Mouse (Mus musculus): ENCODE results near the gene Polr2g. TPM values are rescaled to one million over a fixed set of nuclear protein-coding genes. Genes with fewer than 3 reads are reported as not detected.

The Polr2g gene
- total RNA-seq, 2 experiments from 2014 or later: 20.1 to 21.5 TPM

DNA sequence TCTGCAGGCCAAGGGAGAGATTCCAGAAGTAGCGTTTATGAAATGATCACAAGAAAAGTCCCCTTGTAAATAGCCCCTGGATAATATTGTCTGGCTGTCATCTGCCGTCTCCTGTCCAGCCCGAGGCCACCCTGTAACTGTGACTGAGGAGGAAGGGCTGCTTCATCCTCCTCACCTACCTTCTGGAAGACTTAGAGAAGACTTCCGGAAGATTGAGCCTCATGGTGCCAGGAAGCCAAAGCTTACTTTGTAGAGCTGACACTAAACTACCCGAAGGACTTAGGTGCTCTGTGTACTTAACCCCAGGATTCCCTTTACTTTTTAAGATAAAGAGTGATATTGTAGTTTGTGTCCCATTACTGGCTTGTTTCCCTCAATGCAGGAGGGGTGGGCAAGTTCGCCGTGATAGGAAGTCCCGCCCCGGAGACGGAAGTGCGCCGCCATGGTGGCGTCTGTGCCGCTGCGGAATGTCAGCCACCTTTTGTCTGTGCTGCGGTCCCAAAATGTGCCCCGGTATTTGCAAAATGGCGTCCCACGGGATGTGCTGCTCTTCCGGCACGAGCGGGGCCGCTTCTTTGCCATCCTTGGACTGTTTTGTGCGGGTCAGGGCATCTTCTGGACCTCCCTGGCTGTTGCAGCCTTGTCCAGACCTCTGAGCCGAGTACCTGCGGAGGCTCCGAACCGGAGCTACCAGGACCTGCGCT, 27.7 kb downstream of the Polr2g start, which contains the start of gene Tmem223:
Gene Tmem223, plus strand, starts transcription at position 430 of the 704 bp plus-strand sequence.
- peak; percentile 65 for ATAC-seq (replicated peaks; ENCODE audit: low FRiP score, poor library complexity, severe bottlenecking)

DNA sequence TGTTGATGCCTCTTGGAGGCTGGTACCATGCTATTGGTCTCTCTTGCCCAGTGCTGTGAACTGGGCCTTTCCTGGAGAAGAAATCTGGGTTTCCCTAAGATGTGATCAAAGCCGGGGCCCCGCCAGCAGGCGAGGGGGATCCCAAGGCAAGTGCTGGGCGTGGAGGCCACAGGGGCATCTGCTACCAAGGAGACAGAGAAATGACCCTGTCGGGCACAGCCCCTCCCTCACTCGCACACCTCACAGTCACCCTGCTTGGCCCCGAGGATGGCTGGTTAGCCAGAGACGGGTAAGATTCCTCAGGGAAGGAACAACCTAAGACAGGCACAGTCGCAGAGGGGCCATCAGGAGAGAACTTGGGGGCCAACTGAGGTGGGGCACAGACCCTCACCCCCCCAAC, 32.8 kb downstream of the Polr2g start:
- ATAC-seq (replicated peaks; ENCODE audit: low FRiP score, poor library complexity, severe bottlenecking): no peak

DNA sequence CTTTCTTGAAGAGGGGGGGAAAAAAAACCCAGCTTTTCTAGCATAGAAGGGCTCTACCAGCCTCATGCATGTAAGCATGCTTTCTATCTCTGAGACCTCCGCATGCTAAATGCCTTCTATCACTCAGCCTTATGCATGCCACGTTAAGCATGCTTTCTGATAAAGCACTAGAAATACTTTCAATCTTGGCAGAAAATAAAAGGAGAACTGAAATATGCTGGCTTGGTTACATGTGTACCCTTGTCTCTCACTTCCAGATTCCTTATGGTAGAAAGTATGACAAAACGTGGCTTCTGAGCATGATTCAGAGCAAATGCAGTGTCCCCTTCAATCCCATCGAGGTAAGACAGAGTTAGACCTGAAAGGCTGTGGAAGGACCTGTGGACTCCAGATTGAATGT, 35.1 kb downstream of the Polr2g start:
- no peak for ATAC-seq (replicated peaks; ENCODE audit: low FRiP score, poor library complexity, severe bottlenecking)

DNA sequence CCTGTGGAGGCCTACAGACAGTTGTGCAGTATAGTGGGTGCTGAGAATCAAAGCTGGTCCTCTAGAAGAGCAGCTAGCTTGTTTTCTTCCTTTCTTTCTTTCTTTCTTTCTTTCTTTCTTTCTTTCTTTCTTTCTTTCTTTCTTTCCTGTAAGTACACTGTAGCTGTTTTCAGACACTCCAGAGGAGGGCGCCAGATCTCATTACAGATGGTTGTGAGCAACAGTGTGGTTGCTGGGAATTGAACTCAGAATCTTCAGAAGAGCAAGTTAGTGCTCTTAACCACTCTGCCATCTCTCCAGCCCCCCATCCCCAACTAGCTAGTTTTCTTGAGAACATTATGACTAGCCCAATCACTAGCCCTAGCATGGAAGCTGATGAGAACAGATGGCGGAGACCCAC, 37.6 kb downstream of the Polr2g start:
- ATAC-seq (replicated peaks; ENCODE audit: low FRiP score, poor library complexity, severe bottlenecking): no peak

DNA sequence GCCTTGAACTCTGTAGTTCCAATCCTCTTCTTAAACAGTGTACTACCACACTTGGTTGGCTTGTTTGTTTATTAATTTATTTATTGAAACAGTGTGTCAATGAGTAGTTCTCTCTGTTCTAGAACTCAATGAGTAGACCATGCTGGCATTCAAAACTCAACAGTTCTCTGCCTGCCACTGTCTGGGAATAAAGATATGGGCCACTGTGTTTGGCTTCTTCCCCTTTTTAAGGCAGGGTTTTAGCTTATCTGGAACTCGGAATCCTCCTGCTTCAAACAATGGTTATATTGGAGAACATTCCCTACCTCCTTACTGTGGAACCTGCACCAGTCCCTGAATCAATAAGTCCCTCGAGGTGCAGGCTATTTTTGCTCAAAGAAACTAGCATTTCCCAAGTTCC, 39.5 kb downstream of the Polr2g start:
- ATAC-seq (replicated peaks; ENCODE audit: low FRiP score, poor library complexity, severe bottlenecking): no peak

DNA sequence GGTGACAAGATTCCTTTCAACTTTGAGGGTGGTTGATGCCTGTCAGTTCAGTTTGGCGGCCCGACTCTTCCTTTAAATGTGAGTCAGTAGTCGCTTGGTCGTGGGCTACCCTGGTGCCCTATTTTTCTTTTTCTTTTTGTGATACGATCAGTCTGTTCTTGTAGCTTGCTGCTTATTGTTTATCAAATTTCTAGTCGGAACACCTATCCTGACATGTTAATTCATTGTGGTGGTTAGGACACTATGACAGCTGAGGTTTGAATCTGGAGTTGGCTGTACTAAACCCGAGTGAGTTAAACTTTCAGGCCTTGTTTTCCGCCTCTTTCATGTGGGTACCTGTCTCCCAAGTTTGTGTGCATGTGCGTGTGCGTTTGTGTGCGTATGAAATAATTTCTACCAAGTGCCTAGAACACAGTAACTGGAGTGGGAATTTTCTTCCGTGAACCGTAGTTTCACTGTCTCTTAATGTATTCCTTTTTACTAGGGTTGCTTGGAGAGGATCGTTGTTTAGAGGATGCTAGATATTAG, 40.8 kb downstream of the Polr2g start:
- ATAC-seq (replicated peaks; ENCODE audit: low FRiP score, poor library complexity, severe bottlenecking): peak; percentile 23; the same call in 1 of the 2 replicates

DNA sequence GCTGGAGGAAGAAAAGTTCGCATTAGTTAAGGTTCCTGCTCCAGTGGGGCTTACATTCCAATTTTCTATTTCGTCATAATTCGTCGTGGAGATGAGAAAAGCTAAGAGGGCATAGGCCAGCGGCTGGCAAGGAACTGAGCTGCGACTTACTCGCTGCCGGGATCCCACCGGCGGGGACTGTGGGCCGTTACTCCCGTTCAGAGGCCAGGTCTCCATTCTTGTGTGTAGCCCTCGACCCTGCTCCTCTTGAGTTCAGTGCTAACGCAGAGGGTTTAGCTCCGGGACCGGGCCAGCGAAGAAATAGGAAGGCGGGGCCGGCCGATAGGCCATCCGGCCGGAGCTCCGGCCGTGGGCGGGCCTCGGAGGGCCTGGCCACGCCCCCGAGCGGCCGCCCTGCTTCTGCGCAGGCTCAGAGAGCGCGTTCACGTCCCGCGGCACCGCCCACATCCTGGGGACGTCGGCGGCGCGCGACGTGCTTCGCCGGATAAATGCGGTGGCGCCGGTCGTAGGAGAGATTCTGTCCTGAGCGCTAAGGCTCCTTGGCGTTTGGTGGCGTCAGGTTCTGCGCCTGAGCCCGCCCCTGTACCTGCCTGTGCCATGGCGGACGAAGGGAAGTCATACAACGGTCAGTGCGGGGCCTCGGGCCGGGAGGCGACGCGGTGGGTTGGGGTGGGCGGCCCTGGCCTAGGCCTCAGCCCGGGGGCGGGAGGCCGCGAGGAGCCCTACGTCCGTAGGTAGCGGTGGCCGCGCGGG, 41.6 kb downstream of the Polr2g start, which contains the start of gene Nxf1:
Gene Nxf1, plus strand, starts transcription at position 439 of the 753 bp plus-strand sequence.
- ATAC-seq (replicated peaks; ENCODE audit: low FRiP score, poor library complexity, severe bottlenecking): peak; percentile 91

DNA sequence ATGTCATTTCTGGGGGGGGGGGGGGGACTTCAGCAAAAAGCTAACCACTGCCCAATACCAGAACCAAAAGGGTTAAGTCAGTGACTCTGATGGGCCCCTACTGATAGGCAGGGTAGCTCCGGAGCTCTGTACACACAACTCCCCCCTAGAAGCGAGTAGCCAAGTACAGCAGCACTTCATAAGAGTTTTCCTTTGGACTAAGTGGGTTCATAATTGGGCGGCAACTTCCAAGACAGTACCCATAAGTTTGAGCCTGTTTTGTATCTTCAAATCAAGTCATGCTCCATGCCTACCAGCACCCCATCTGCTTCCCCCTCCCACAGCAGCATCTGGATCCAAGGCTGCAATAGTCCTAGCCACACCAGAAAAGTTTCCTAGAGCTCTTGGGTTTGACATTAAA, 42.7 kb downstream of the Polr2g start:
- ATAC-seq (replicated peaks; ENCODE audit: low FRiP score, poor library complexity, severe bottlenecking): no peak

DNA sequence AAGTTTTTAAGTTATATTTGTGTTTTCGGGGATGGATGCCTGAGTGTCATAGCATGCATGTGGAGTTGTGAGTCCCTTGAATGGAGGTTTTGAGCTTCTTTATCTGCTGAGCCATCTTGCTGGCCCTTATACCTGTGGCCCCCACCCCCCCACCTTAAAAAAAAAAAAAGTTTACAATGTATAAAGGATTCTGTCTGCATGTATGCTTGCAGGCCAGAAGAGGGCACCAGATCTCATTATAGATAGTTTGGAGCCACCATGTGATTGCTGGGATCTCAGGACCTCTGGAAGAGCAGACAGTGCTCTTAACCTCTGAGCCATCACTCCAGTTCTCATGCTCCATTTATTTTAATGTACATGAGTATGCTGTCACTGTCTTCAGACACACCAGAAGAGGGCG, 51.0 kb downstream of the Polr2g start:
- ATAC-seq (replicated peaks; ENCODE audit: low FRiP score, poor library complexity, severe bottlenecking): peak; percentile 24; the same call in 1 of the 2 replicates

DNA sequence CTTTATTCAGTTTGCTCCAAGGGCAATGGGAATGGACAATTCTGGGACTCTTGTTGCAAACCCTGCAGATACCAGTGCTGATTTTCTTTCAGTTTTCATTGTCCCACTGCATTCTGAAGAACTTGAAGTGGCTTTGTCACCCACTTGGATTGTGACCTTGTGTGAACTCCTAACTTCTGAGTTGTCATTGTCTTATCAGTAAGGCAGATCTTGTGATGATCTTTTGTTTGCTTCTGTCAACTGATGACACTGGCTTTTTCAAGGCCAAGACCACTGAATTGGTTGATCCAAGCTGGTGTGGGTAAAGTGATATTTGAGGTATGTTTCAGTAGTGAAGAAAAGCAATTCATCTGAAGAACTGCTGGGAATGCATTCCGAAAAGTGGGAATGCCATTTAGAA, 53.0 kb downstream of the Polr2g start:
- ATAC-seq (replicated peaks; ENCODE audit: low FRiP score, poor library complexity, severe bottlenecking): no peak

Other genes starting within 250 kb of the Polr2g start
Only the 30 nearest of the 33 such genes appear.
- not detected in 2 replicates for gene Chrm1, start 134.8 kb downstream of the Polr2g start, total RNA-seq (2015; ENCODE audit: low replicate concordance)
- under 0.01 TPM in 1 of 2 replicates, not detected in the other for gene Chrm1, start 134.8 kb downstream of the Polr2g start, total RNA-seq (2017; ENCODE audit: low replicate concordance)
- 150 and 218 TPM in 2 replicates for gene Slc3a2, start 75.2 kb downstream of the Polr2g start, total RNA-seq (2015; ENCODE audit: low replicate concordance)
- gene Slc3a2, start 75.2 kb downstream of the Polr2g start, total RNA-seq (2017; ENCODE audit: low replicate concordance): 337 and 409 TPM in 2 replicates
- 7.9 and 61.9 TPM in 2 replicates for gene Wdr74, start 62.8 kb downstream of the Polr2g start, total RNA-seq (2015; ENCODE audit: low replicate concordance)
- gene Wdr74, start 62.8 kb downstream of the Polr2g start, total RNA-seq (2017; ENCODE audit: low replicate concordance): 15.3 and 18.3 TPM in 2 replicates
- not detected in 2 replicates for gene 1700092M07Rik, start 57.9 kb downstream of the Polr2g start, total RNA-seq (2015; ENCODE audit: low replicate concordance)
- gene 1700092M07Rik, start 57.9 kb downstream of the Polr2g start, total RNA-seq (2017; ENCODE audit: low replicate concordance): not detected in 2 replicates
- 105 and 119 TPM in 2 replicates for gene Stx5a, start 57.2 kb downstream of the Polr2g start, total RNA-seq (2015; ENCODE audit: low replicate concordance)
- gene Stx5a, start 57.2 kb downstream of the Polr2g start, total RNA-seq (2017; ENCODE audit: low replicate concordance): 161 and 226 TPM in 2 replicates
- 135 and 146 TPM in 2 replicates for gene Nxf1, start 41.5 kb downstream of the Polr2g start, total RNA-seq (2015; ENCODE audit: low replicate concordance)
- gene Nxf1, start 41.5 kb downstream of the Polr2g start, total RNA-seq (2017; ENCODE audit: low replicate concordance): 35.0 and 81.7 TPM in 2 replicates
- gene Tmem223, start 27.6 kb downstream of the Polr2g start, total RNA-seq (2015; ENCODE audit: low replicate concordance): 9.4 and 11.0 TPM in 2 replicates
- gene Tmem223, start 27.6 kb downstream of the Polr2g start, total RNA-seq (2017; ENCODE audit: low replicate concordance): 3.1 and 6.8 TPM in 2 replicates
- 55.1 and 59.6 TPM in 2 replicates for gene Tmem179b, start 24.1 kb downstream of the Polr2g start, total RNA-seq (2015; ENCODE audit: low replicate concordance)
- 24.3 and 37.4 TPM in 2 replicates for gene Tmem179b, start 24.1 kb downstream of the Polr2g start, total RNA-seq (2017; ENCODE audit: low replicate concordance)
- gene Taf6l, start 12.2 kb downstream of the Polr2g start, total RNA-seq (2015; ENCODE audit: low replicate concordance): 1.2 and 5.9 TPM in 2 replicates
- gene Taf6l, start 12.2 kb downstream of the Polr2g start, total RNA-seq (2017; ENCODE audit: low replicate concordance): 1.0 and 9.5 TPM in 2 replicates
- 0.42 TPM in 1 of 2 replicates, not detected in the other for gene Zbtb3, start 4.0 kb upstream of the Polr2g start, total RNA-seq (2015; ENCODE audit: low replicate concordance)
- 0.60 TPM in 1 of 2 replicates, not detected in the other for gene Zbtb3, start 4.0 kb upstream of the Polr2g start, total RNA-seq (2017; ENCODE audit: low replicate concordance)
- 10.0 and 13.6 TPM in 2 replicates for gene Ttc9c, start 20.8 kb upstream of the Polr2g start, total RNA-seq (2015; ENCODE audit: low replicate concordance)
- gene Ttc9c, start 20.8 kb upstream of the Polr2g start, total RNA-seq (2017; ENCODE audit: low replicate concordance): 13.8 and 20.1 TPM in 2 replicates
- gene Hnrnpul2, start 21.4 kb upstream of the Polr2g start, total RNA-seq (2015; ENCODE audit: low replicate concordance): 14.4 and 27.4 TPM in 2 replicates
- gene Hnrnpul2, start 21.4 kb upstream of the Polr2g start, total RNA-seq (2017; ENCODE audit: low replicate concordance): 42.6 and 58.0 TPM in 2 replicates
- gene AC129217.1, start 31.2 kb upstream of the Polr2g start, total RNA-seq (2015; ENCODE audit: low replicate concordance): 4.2 TPM in 1 of 2 replicates, not detected in the other
- gene AC129217.1, start 31.2 kb upstream of the Polr2g start, total RNA-seq (2017; ENCODE audit: low replicate concordance): 14.8 TPM in 1 of 2 replicates, not detected in the other
- 28.8 and 40.3 TPM in 2 replicates for gene Bscl2, start 38.9 kb upstream of the Polr2g start, total RNA-seq (2015; ENCODE audit: low replicate concordance)
- gene Bscl2, start 38.9 kb upstream of the Polr2g start, total RNA-seq (2017; ENCODE audit: low replicate concordance): 12.7 and 16.4 TPM in 2 replicates
- not detected in 2 replicates for gene Gng3, start 40.6 kb upstream of the Polr2g start, total RNA-seq (2015; ENCODE audit: low replicate concordance)
- gene Gng3, start 40.6 kb upstream of the Polr2g start, total RNA-seq (2017; ENCODE audit: low replicate concordance): 0.56 TPM in 1 of 2 replicates, not detected in the other
- not detected in 2 replicates for gene Lrrn4cl, start 52.2 kb upstream of the Polr2g start, total RNA-seq (2015; ENCODE audit: low replicate concordance)
- gene Lrrn4cl, start 52.2 kb upstream of the Polr2g start, total RNA-seq (2017; ENCODE audit: low replicate concordance): not detected in 2 replicates
- gene Ubxn1, start 72.9 kb upstream of the Polr2g start, total RNA-seq (2015; ENCODE audit: low replicate concordance): 18.6 and 20.6 TPM in 2 replicates
- 43.0 and 65.7 TPM in 2 replicates for gene Ubxn1, start 72.9 kb upstream of the Polr2g start, total RNA-seq (2017; ENCODE audit: low replicate concordance)
- 1.5 and 8.4 TPM in 2 replicates for gene Uqcc3, start 82.3 kb upstream of the Polr2g start, total RNA-seq (2015; ENCODE audit: low replicate concordance)
- gene Uqcc3, start 82.3 kb upstream of the Polr2g start, total RNA-seq (2017; ENCODE audit: low replicate concordance): 11.8 and 12.3 TPM in 2 replicates
- gene Lbhd1, start 85.2 kb upstream of the Polr2g start, total RNA-seq (2015; ENCODE audit: low replicate concordance): 24.2 and 24.4 TPM in 2 replicates
- 6.0 and 23.1 TPM in 2 replicates for gene Lbhd1, start 85.2 kb upstream of the Polr2g start, total RNA-seq (2017; ENCODE audit: low replicate concordance)
- not detected in 2 replicates for gene Gm49403, start 85.4 kb upstream of the Polr2g start, total RNA-seq (2015; ENCODE audit: low replicate concordance)
- gene Gm49403, start 85.4 kb upstream of the Polr2g start, total RNA-seq (2017; ENCODE audit: low replicate concordance): not detected in 2 replicates
- 14.6 and 21.3 TPM in 2 replicates for gene 1810009A15Rik, start 90.3 kb upstream of the Polr2g start, total RNA-seq (2015; ENCODE audit: low replicate concordance)
- 13.5 and 23.3 TPM in 2 replicates for gene 1810009A15Rik, start 90.3 kb upstream of the Polr2g start, total RNA-seq (2017; ENCODE audit: low replicate concordance)
- not detected in 2 replicates for gene Gm49416, start 90.3 kb upstream of the Polr2g start, total RNA-seq (2015; ENCODE audit: low replicate concordance)
- gene Gm49416, start 90.3 kb upstream of the Polr2g start, total RNA-seq (2017; ENCODE audit: low replicate concordance): not detected in 2 replicates
- 2.3 and 7.1 TPM in 2 replicates for gene Ints5, start 94.4 kb upstream of the Polr2g start, total RNA-seq (2015; ENCODE audit: low replicate concordance)
- gene Ints5, start 94.4 kb upstream of the Polr2g start, total RNA-seq (2017; ENCODE audit: low replicate concordance): 4.7 and 5.4 TPM in 2 replicates
- 12.7 and 20.9 TPM in 2 replicates for gene Ganab, start 99.5 kb upstream of the Polr2g start, total RNA-seq (2015; ENCODE audit: low replicate concordance)
- 19.5 and 20.4 TPM in 2 replicates for gene Ganab, start 99.5 kb upstream of the Polr2g start, total RNA-seq (2017; ENCODE audit: low replicate concordance)
- 12.5 and 14.2 TPM in 2 replicates for gene B3gat3, start 121.8 kb upstream of the Polr2g start, total RNA-seq (2015; ENCODE audit: low replicate concordance)
- gene B3gat3, start 121.8 kb upstream of the Polr2g start, total RNA-seq (2017; ENCODE audit: low replicate concordance): 11.1 and 12.4 TPM in 2 replicates
- 1.2 TPM in 1 of 2 replicates, not detected in the other for gene Rom1, start 130.8 kb upstream of the Polr2g start, total RNA-seq (2015; ENCODE audit: low replicate concordance)
- gene Rom1, start 130.8 kb upstream of the Polr2g start, total RNA-seq (2017; ENCODE audit: low replicate concordance): 1.7 and 3.0 TPM in 2 replicates
- gene Eml3, start 131.0 kb upstream of the Polr2g start, total RNA-seq (2015; ENCODE audit: low replicate concordance): 1.7 and 4.8 TPM in 2 replicates
- 6.3 and 8.3 TPM in 2 replicates for gene Eml3, start 131.0 kb upstream of the Polr2g start, total RNA-seq (2017; ENCODE audit: low replicate concordance)
- gene Mta2, start 143.3 kb upstream of the Polr2g start, total RNA-seq (2015; ENCODE audit: low replicate concordance): 16.9 and 22.8 TPM in 2 replicates
- gene Mta2, start 143.3 kb upstream of the Polr2g start, total RNA-seq (2017; ENCODE audit: low replicate concordance): 39.5 and 54.4 TPM in 2 replicates
- gene Tut1, start 155.3 kb upstream of the Polr2g start, total RNA-seq (2015; ENCODE audit: low replicate concordance): 1.0 and 2.7 TPM in 2 replicates
- 2.3 and 6.8 TPM in 2 replicates for gene Tut1, start 155.3 kb upstream of the Polr2g start, total RNA-seq (2017; ENCODE audit: low replicate concordance)
- gene Eef1g, start 168.5 kb upstream of the Polr2g start, total RNA-seq (2015; ENCODE audit: low replicate concordance): 181 and 213 TPM in 2 replicates
- 105 and 149 TPM in 2 replicates for gene Eef1g, start 168.5 kb upstream of the Polr2g start, total RNA-seq (2017; ENCODE audit: low replicate concordance)